Mouse (Mus musculus) A20 (cell line): ENCODE measurements at regions not wholly inside any gene's neighbourhood (a gene's known extent, or its start where the extent isn't known, plus 50 kb on each side); places are given as distances from the start of the nearest gene placed in this dataset.

Experiments used
- DNase-seq: peaks from one replicate; pipeline ENCODE4 v3.0.0-alpha.2; 2011; ENCODE audit warnings: low read depth, low spot score

GRCm38 (mm10) chr9:61765366-61765765 lies 149.0 kb downstream of the Rplp1 start:
- DNase-seq: no peak

- no peak for DNase-seq
Observed at GRCm38 (mm10) chr9:61757806-61758205, 156.5 kb downstream of the Rplp1 start.

GRCm38 (mm10) chr9:61756801-61757342 lies 157.5 kb downstream of the Rplp1 start:
- DNase-seq: no peak

- no peak for DNase-seq
Observed at GRCm38 (mm10) chr9:61756224-61756800, 158.0 kb downstream of the Rplp1 start.

GRCm38 (mm10) chr9:61755311-61755710 lies 159.0 kb downstream of the Rplp1 start:
- no peak for DNase-seq

- no peak for DNase-seq
Observed at GRCm38 (mm10) chr9:61753795-61754194, 160.5 kb downstream of the Rplp1 start.

- DNase-seq: no peak
Observed at GRCm38 (mm10) chr9:61749201-61749600, 165.1 kb downstream of the Rplp1 start.

- DNase-seq: no peak
Observed at GRCm38 (mm10) chr9:61748416-61748815, 165.9 kb downstream of the Rplp1 start.

- no peak for DNase-seq
Observed at GRCm38 (mm10) chr9:61746401-61746800, 167.9 kb downstream of the Rplp1 start.

- no peak for DNase-seq
Observed at GRCm38 (mm10) chr9:61745301-61745801, 169.0 kb downstream of the Rplp1 start.

GRCm38 (mm10) chr9:61733540-61733939 lies 180.8 kb downstream of the Rplp1 start:
- DNase-seq: no peak

GRCm38 (mm10) chr9:61732747-61733146 lies 181.6 kb downstream of the Rplp1 start:
- DNase-seq: no peak

- no peak for DNase-seq
Observed at GRCm38 (mm10) chr9:61728115-61728514, 186.2 kb downstream of the Rplp1 start.

GRCm38 (mm10) chr9:61727651-61728050 lies 186.7 kb downstream of the Rplp1 start:
- no peak for DNase-seq

GRCm38 (mm10) chr9:61724070-61724469 lies 190.3 kb downstream of the Rplp1 start:
- DNase-seq: peak; percentile 50

- no peak for DNase-seq
Observed at GRCm38 (mm10) chr9:61723021-61723581, 191.2 kb downstream of the Rplp1 start.

- DNase-seq: no peak
Observed at GRCm38 (mm10) chr9:61721851-61722250, 192.5 kb downstream of the Rplp1 start.

GRCm38 (mm10) chr9:61721071-61721470 lies 193.3 kb downstream of the Rplp1 start:
- DNase-seq: no peak

GRCm38 (mm10) chr9:61720206-61720605 lies 194.1 kb downstream of the Rplp1 start:
- no peak for DNase-seq

GRCm38 (mm10) chr9:61716751-61717150 lies 197.6 kb downstream of the Rplp1 start:
- DNase-seq: no peak

- DNase-seq: no peak
Observed at GRCm38 (mm10) chr9:61714331-61715035, 199.9 kb downstream of the Rplp1 start.

- no peak for DNase-seq
Observed at GRCm38 (mm10) chr9:61713806-61714205, 200.5 kb downstream of the Rplp1 start.

GRCm38 (mm10) chr9:61711296-61711695 lies 203.0 kb downstream of the Rplp1 start:
- no peak for DNase-seq
